Mouse (Mus musculus): ENCODE data around the gene Atxn7l2.
"Not testable (repeated sequence)": the region's sequence is repeated elsewhere in the genome, so short reads cannot be mapped to it uniquely, and the experiment has no call there.

Gene Atxn7l2

DNA sequence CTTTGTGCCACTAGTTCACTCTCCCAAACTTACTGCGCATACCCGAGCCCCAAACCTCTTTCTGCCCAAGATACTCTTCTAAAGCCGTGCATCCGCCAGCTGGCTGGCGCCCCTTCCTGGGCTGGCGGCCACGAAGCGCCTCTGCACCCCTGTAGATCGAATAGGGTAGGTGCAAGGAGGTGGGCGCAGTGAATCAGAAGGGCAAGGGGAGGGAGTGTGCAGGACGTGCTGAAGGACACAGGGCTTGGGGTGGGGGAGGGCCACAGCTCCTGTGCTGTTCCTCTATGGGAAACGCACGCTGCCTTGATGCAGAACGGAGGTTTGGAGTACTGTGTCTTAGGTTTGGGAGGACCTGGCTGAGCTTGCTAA is at the start of gene Atxn7l2:
Gene Atxn7l2, minus strand, starts transcription at position 164 of the 369 bp plus-strand sequence.
- no peak for DNase-seq (ENCODE audit: low read depth)

DNA sequence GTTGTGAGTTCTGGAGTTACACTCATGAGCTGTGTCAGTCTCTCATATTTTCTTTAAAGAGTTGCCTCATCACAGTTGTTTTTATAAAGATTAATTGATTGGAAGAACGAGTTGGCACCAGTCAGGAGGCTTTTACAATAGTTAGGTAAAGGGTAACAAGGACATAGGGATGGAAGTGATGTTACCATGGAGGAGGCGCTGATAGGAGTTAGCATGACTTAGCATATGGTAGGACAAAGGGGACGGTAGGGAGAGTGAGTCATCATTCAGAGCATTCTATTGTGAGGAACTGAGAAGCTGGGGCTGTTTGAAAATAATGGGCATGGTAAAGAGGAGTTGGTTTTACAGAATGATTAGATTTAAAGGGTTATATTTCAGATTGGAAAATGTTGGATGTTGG is 48.6 kb upstream of the Atxn7l2 start:
- DNase-seq (ENCODE audit: low read depth) = no peak

DNA sequence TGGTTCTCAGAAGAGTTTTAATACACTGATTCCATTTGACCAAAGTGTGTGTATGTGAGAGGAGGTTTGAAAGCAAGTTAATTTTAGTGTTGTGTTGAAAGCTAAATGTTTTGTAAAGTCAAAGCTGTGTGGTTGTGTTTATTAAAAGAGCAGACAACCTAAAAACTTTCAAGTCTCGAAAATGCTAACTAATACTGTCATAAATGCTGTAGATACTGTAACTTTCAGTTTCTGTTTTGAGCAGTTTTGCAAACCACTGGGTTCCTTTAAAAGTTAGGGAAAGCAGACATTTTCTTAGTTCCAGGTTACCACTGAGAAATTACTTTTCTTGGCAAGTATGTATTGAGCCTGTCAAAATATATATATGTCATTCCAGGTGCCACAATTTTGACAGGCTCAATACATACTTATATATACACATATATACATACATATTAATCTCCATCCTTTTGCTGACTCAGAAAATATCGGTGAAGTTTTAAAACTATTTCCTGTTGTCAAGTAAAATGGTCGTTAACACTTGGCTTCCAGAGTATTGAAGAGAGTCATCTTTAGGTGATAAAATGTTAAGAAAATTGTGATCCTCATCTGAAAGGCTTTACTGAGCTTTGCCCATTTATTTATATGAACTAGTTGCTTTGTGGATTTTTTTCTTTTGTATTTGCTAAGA is 47.2 kb upstream of the Atxn7l2 start:
- no peak for DNase-seq (ENCODE audit: low read depth)

DNA sequence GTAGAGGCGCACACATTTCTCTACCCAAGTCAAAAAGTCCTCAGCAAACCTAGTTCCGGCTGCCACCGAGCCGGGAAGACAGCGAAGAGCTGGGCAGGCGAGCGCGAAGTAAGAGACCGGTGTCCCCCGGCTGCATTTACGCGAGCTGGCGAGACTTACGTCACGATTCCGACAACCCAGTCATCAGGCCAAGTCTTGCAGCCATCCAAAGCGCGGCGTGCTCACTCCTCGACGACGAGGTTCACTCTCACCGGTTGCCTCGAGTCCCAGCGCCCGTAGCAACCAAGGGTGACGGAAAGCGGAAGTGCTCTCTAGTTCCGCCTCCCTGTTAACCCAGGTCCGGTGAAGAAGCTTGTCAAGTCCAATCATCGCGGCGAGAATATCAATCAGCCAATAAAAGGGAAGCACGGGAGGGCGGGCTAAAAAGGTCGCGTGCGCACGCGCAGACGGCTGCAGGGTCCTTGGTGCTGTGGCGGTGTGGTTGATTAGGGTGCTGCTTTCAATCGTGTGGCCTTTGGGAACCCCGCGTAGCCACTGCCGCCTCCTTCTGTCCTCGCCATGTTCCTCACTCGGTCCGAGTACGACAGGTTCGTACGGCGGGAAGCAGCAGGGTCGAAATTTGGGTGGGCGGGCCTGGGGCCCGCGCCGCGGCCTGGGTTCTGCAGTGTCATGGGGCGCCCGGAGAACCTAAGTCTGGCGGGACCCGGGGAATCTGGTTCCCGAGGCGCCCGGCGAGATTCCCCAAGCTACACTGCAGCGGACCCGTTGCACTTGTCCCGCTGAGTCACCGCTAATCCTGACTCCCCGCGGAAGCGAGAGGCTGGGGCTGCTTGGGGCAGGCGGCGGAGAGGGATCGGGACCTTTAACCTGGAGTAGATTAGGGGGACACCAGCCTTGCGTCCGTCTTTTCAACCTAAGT is 46.2 kb upstream of the Atxn7l2 start, which contains the start of gene Psma5:
Gene Psma5, plus strand, starts transcription at position 208 of the 919 bp plus-strand sequence.
- peak; percentile 98 for DNase-seq (ENCODE audit: low read depth)

DNA sequence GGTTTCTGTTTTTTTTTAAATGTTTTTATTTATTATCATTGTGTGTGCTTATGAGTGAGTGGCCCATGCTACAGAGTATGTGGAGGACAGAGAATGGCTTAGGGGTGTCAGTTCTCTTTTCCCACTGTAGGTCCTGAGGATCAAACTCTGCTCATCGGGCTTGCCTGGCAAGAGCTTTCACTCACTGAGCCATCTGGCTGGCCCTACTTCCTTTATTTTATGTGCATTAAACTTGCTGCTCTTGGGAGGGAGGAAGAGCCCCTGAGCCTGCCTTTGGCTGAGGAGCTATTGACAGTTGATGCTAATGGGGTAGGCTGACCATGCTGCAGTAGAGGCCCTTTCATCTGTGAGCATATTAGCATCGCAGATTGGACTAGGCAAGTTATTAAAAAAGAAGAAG is 36.1 kb upstream of the Atxn7l2 start:
- DNase-seq (ENCODE audit: low read depth) = no peak

DNA sequence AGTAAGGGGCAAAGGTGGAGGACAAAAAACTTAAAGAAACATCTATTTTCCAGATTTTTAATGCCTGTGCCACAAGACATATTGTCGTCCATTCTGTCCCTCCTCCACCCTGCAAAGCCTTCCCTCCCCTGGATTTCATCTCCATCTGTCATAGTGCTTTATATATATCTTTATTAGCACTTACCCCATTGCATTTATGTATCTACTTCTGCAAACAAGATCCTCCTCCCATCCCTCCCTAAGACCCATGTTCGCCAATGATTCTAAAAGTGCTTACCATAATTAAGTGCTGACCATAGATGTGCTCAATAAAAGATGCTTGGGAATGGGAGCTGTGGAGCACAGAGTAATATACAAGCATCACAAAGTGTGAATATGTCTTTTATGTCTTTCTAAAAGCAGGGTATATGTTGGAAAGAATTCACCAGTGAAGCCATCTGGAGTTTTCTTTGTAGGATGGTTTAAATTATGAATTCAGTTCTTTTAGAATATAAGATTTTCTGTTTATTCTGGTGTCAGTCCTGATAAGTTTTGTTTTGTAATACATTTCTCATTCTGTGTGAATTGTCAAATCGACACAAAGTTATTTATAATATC is 30.6 kb upstream of the Atxn7l2 start:
- no peak for DNase-seq (ENCODE audit: low read depth)

DNA sequence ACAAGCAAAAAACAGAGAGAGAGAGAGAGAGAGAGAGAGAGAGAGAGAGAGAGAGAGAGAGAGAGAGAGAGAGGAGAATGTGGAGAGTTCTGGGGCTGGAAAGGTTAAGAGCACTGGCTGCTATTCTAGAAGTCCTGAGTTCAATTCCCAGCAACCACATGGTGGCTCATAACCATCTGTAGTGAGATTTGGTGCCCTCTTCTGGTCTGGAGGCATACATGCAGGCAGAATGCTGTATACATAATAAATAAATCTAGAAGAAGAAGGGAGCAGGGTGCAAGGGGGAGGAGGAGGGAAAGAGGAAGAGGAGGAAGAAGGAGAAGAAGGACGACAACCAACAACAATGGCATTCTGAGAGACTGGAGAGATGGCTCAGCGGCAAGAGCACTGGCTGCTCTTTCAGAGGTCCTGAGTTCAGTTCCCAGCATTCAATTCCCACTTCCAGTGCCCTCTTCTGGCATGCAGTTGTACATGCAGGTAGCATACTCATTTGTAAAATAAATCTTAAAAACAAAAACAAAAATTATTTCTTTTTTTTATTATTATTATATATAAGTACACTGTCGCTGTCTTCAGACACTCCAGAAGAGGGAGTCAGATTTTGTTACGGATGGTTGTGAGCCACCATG is 26.9 kb upstream of the Atxn7l2 start:
- not testable (repeated sequence) for DNase-seq (ENCODE audit: low read depth)

DNA sequence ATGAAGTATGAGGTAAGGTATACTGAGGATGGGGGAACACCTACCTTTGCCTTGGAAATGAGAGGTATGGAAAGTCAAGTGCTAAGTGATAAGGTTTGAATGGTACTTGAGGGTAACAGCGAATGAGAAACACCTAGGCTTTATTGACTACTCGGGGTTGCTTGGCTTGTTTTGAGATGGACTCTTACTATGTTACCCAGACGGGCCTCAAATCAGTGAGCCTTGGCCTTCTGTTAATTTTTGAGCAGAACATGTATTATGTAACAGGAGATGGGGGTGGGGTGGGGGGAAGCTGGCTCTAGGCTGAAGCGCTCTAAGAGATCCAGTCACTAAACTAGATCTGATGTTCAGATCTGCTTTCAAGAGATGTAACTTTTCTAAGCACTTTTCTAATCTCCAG is 20.9 kb upstream of the Atxn7l2 start:
- no peak for DNase-seq (ENCODE audit: low read depth)

DNA sequence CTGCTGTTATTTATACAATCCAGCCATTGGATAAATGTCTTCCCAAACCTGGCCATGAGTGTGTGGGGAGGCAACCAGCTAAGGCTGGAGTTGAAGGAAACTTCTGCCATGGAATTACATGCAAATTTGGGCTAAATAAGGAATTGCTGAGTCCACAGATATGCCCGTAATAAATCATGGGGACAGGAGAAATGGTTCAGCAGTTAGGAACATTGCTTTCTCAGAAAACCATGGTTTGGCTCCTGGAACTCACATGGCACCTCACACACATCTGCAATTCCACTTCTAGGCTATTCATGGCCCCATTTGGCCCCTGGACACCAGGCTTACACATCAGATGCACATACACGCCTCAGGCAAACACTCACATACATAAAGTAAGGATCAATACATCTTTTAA is 16.8 kb upstream of the Atxn7l2 start:
- DNase-seq (ENCODE audit: low read depth) = no peak

DNA sequence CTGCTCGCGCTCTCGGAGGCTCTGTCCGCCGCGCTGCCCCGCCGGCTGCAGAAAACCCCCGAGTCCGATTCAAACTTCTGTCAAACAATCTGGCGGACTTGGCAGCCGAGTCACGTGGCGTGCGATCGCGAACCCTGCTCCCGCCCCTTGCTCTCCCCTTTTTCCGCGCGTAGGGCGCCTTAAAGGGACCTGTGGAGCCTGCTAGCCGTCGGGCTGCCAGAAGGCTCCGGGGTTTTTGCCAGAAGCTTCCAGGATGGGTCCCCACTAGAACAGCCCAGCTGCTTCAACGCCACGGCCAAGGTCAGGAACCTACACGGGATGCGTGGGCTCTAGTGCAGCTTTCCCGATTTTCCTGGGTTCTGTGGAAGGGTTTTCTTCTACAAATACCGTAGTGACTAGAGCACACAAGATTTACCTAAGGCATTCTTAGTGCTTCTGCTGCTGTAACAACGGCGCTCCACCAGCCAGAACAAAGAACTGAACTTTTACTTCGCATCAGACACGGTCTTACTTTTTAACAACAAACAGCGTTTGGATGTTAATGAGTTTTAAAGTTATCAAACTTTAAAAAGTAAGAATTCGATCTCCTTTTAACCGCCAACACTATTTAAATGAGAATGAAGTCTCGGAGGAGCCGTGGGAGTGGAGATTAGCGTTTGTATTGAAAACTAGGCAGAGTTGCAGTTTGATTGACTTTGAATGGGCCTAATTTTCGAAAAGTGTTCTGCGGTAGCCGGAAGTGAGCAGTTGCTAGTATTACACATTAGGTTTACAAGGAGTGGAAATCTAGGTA is 16.0 kb upstream of the Atxn7l2 start, which contains the start of gene Sypl2:
Gene Sypl2, minus strand, starts transcription at position 91 of the 793 bp plus-strand sequence.
- DNase-seq (ENCODE audit: low read depth) = peak; percentile 22

DNA sequence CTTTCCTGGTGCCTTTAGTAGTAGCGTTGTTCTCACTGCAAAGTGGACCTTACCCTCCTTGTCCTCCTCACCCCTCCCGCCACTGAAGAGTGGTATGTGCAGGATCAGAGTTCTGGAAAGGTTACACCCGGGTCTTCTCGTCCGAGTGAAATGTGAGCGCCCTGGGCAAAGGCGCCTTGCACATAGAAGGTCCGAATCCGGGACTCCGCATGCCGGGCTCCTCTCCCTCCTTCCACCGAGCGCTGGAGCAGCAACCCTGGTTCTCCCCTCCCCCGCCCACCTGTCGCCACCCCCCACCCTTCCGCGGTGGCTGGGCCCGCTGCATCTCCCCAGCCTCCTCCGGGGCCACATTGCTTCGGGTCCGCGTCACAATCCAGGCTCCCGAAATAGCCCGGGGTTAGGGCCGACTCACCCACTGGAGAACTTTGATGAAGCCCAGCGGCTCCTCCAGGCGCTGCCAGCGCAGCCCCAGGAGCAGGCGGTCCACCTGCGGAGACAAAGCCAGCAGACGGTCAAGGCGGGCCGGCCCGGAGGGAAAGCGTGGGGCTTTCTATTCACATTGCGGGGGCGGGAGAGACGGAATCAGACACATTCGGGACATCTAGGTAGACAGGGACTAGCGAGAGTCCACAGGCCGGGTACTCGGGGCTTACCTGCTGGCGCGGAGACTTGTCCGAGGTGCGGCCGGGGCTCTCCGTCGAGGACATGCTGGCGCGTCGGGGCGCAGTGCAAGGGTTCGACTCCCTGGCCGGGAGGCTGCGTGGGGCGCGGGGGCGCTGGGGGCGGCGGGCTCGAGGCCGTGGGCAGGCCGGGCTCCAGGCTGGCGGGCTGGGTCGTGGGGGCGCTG is 15.2 kb upstream of the Atxn7l2 start:
- no peak for DNase-seq (ENCODE audit: low read depth)

DNA sequence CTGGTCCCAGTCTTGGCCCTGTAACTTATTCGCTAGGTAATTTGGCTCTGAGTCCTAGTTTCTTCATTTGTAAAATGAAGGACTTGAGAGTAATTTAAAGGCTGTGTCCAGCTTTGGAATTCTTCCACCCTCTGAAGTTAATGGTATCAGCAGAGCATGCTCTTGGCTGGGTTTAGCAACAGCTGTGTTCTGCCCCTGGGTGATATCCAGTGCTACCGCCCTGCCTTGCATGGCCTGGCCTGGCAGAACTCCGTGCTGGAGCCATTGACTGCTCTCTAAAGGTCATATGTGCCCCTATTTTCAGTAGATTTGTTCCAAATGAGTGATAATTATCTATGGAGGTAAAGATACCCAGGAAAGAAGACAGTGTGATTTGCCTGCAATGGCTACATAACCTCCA is 9.9 kb upstream of the Atxn7l2 start:
- DNase-seq (ENCODE audit: low read depth) = no peak

DNA sequence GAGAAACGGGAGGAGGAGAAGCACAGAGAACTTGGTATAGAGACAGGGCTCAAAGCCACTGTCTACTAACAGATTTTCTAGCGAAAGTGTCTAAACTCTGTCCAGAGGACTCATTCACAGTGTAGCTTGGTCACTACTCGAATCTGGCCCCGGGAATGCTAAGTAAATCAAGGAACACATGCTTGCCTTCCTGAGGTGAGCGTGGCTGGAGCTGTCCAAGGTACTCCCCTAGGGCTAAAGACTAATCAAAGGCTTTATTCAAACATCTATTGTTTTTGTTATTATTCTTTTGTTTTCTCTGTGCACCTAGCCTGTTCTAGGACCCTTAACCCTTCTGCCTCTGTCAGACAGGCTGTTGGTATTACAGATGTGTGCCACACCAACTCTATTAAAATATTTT is 4.0 kb upstream of the Atxn7l2 start:
- DNase-seq (ENCODE audit: low read depth) = no peak

DNA sequence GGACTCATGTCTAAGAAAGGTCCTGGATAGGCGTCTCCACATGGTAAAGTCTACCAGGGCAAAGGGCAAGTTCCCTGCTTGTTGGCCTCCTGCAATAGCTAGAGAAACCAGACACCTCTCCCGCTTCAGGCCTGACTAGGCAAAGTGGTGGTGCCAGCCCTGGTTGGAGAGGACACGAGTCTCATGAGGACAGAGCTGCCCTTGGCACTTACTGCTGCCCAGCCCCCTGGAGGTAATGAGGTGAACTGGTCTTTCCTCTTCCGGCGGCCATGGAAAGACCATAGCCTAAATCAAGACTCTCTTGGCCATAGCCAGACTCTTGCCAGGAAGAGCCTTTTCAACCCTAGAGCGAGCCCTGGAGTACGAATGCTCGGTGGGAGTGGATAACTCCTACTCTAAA is 1.7 kb upstream of the Atxn7l2 start:
- no peak for DNase-seq (ENCODE audit: low read depth)

DNA sequence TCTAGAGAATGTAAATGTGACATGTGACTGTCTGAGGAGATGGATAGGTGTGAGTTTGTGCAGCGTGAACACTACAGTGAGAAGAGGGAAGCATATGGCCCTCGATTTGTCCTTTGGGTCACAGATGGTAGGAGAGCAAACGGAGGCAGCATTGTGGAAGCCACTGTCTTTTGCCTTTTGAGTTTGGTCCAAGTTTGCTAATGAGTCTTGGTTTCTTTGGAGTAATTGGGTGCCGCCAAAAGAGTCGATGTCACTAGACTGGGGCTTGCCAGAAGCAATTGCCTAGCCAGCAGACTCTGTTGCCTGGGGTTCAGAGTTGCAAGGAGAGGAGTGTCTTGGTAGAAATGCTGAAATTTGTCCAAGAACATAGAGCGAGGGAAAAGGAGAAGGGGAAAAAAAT is 1.1 kb upstream of the Atxn7l2 start:
- no peak for DNase-seq (ENCODE audit: low read depth)

DNA sequence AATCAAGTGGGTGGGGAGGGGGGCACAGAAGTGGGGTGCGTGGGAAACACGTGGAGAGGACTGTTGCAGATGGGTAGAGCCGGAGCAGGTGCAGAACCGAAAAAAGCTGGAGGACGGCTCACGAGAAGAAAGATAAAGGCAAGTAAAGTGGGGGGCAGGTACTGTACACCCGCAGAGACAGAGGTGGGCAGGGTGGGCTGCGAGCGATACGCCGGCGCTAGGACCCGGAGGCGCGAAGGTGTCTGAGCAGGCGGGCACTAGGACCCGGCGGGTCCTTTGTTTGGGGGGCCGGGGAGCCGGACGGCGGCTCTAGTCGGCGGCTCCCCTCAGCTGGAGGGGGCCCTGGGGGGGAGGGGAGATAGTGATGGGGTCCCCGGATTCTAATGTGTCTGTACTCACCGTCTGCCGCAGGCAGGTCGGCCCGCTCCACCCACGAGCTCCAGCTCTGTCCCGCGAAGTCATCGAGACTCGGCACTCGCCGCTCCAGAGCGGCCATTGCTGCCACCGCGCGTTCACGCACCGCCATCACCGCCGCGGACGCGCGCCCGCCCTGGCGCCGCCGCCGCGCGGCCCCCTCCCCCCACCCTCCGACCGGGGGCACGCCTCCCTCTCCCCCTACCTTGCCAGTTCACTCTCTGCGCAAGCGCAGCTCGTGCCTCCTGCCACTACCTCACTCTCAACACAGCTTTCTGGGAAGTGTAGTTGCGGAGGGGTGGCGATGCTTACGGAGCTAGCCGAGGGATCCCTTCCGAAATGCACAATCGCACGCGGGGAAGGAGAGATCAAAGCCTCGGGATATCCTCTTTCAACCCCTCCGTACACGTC is 576 bp downstream of the Atxn7l2 start:
- DNase-seq (ENCODE audit: low read depth) = peak; percentile 95

DNA sequence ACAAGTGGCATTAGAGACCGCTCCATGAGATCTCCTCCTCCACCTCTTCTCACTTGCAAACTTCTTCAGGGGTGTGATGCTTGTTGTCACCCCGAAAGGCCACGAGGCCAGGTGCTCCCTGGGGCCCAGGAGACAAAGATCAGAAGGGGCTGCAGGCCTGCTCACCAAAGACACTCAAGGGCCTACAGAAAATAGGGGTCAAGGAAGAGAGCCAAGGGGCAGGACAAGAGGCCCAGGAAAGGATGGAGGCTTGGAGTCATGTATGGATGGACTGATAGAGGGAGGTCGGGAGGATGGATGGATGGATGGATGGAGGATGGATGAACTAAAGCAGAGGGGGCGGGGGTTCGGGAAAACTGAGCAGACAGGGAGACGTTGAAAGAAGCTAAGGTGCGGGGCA is 1.2 kb downstream of the Atxn7l2 start:
- DNase-seq (ENCODE audit: low read depth) = no peak

DNA sequence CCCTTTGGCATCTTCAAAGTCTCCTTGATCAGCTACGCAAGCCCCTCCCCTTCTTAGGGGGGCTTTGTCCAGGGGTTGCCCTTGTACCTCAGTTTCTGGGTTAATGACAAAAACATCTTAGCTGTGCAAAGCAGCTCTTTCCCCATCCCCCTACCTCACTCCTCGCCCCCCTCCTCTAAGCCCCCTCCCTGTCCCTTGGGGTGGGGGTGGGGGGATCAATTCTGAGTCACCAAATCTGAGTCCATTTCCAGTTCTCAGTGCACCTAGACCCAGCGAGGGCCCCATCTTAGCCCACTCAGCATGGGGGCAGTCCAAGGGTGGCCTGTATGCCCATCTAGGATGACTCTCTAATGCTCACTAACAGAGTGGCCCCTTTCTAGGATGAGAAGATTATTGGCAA is 1.7 kb downstream of the Atxn7l2 start:
- no peak for DNase-seq (ENCODE audit: low read depth)

DNA sequence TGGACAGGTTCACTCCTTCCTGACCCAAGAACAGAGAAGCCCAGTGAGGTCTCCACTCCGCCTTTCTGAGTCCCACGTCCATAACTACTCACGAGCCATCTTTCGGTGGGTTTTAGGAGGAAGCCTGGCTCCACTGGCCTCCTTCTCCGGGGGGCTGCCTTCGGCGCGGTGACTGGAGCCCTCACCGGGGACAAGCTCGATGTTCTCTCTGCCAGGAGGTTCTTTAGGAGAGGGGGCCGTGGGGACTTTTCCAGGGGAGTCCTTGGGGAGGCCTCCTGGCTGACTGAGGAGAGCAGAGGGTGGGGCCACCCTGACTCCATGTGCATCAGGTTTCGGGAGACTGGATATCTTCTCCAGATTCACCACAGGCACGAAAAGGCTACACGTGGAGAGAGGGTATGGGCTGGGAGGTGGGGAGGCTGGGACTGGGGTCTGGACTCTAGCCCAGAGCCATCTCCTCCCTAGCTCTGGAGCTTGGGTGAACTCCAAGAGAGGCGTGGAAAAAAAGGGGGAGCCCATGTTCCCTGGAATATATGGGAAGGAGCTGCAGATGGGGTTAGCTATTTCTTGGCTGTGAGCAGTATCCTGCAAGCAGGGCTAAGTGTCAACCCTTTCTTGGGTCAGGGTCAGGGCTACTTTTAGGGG is 3.9 kb downstream of the Atxn7l2 start:
- no peak for DNase-seq (ENCODE audit: low read depth)
